Mouse (Mus musculus): Measurements from ENCODE around the gene Aamp. TPM values are rescaled to one million over a fixed set of nuclear protein-coding genes. Genes with fewer than 3 reads are reported as not detected.

Gene Aamp
- total and polyA plus RNA-seq, 2 experiments: 112 to 156 TPM

GRCm38 (mm10) chr1:74283686-74284463 is 663 bp downstream of the Aamp start:
- Histone ChIP-seq H3K27ac (replicated peaks; ENCODE audit: insufficient read depth, low read depth, low read length) (peak overlapping the region; percentile 80), H3K36me3 (ENCODE audit: control insufficient read depth, insufficient read depth, low read length) (peaks cover 6% of the 10 kb centered on the region; the same call in 1 of the 2 replicates), H3K9ac (ENCODE audit: low read depth, low read length) (peak overlapping the region; percentile 82), H3K27me3 (ENCODE audit: control insufficient read depth, insufficient read depth, low read length) (no peaks in the 10 kb centered on the region), H3K4me3 (ENCODE audit: insufficient read depth, low read depth, low read length) (peak overlapping the region; percentile 81), H3K79me2 (ENCODE audit: control insufficient read depth, insufficient read depth, low read length) (no peaks in the 10 kb centered on the region), H3K4me1 (ENCODE audit: control insufficient read depth, insufficient read depth, low read length) (peaks cover 6% of the 10 kb centered on the region)
- DNase-seq (ENCODE audit: extremely low read depth, low read depth, low spot score): peak; percentile 70
- TF ChIP-seq POLR2A (IDR thresholded peaks at IDR 0.05; ENCODE audit: extremely low read depth, insufficient read depth, low read length) (no peak), CTCF (IDR thresholded peaks at IDR 0.05; ENCODE audit: low read depth, low read length) (no peak)
- 6% methylated on average over 15 of the region's 15 CpGs for WGBS

- Histone ChIP-seq H3K36me3 (ENCODE audit: control insufficient read depth, insufficient read depth, low read length) (peaks cover 6% of the 10 kb centered on the region; the same call in 1 of the 2 replicates), H3K4me3 (ENCODE audit: insufficient read depth, low read depth, low read length) (no peak overlapping the region), H3K27me3 (ENCODE audit: control insufficient read depth, insufficient read depth, low read length) (no peaks in the 10 kb centered on the region), H3K27ac (replicated peaks; ENCODE audit: insufficient read depth, low read depth, low read length) (no peak overlapping the region), H3K9ac (ENCODE audit: low read depth, low read length) (no peak overlapping the region), H3K79me2 (ENCODE audit: control insufficient read depth, insufficient read depth, low read length) (no peaks in the 10 kb centered on the region), H3K4me1 (ENCODE audit: control insufficient read depth, insufficient read depth, low read length) (peaks cover 6% of the 10 kb centered on the region)
- WGBS: 91% methylated on average over 10 of the region's 10 CpGs
- DNase-seq (ENCODE audit: extremely low read depth, low read depth, low spot score): no peak
- no peak for TF ChIP-seq CTCF (IDR thresholded peaks at IDR 0.05; ENCODE audit: low read depth, low read length)
- no peak for TF ChIP-seq POLR2A (IDR thresholded peaks at IDR 0.05; ENCODE audit: extremely low read depth, insufficient read depth, low read length)
Measured at GRCm38 (mm10) chr1:74282896-74283625, 1.5 kb downstream of the Aamp start.

- Histone ChIP-seq H3K4me3 (ENCODE audit: insufficient read depth, low read depth, low read length) (no peak overlapping the region), H3K27me3 (ENCODE audit: control insufficient read depth, insufficient read depth, low read length) (no peaks in the 10 kb centered on the region), H3K36me3 (ENCODE audit: control insufficient read depth, insufficient read depth, low read length) (peaks cover 6% of the 10 kb centered on the region; the same call in 1 of the 2 replicates), H3K27ac (replicated peaks; ENCODE audit: insufficient read depth, low read depth, low read length) (no peak overlapping the region), H3K4me1 (ENCODE audit: control insufficient read depth, insufficient read depth, low read length) (peaks cover 6% of the 10 kb centered on the region), H3K9ac (ENCODE audit: low read depth, low read length) (no peak overlapping the region), H3K79me2 (ENCODE audit: control insufficient read depth, insufficient read depth, low read length) (no peaks in the 10 kb centered on the region)
- no peak for TF ChIP-seq POLR2A (IDR thresholded peaks at IDR 0.05; ENCODE audit: extremely low read depth, insufficient read depth, low read length)
- no peak for TF ChIP-seq CTCF (IDR thresholded peaks at IDR 0.05; ENCODE audit: low read depth, low read length)
- no peak for DNase-seq (ENCODE audit: extremely low read depth, low read depth, low spot score)
- 94% methylated on average over 8 of the region's 8 CpGs for WGBS
Measured at GRCm38 (mm10) chr1:74281886-74282285, 2.7 kb downstream of the Aamp start.

GRCm38 (mm10) chr1:74281372-74281771 is 3.2 kb downstream of the Aamp start:
- no peak for DNase-seq (ENCODE audit: extremely low read depth, low read depth, low spot score)
- Histone ChIP-seq H3K36me3 (ENCODE audit: control insufficient read depth, insufficient read depth, low read length) (peaks cover 6% of the 10 kb centered on the region; the same call in 1 of the 2 replicates), H3K79me2 (ENCODE audit: control insufficient read depth, insufficient read depth, low read length) (no peaks in the 10 kb centered on the region), H3K27ac (replicated peaks; ENCODE audit: insufficient read depth, low read depth, low read length) (no peak overlapping the region), H3K4me3 (ENCODE audit: insufficient read depth, low read depth, low read length) (no peak overlapping the region), H3K4me1 (ENCODE audit: control insufficient read depth, insufficient read depth, low read length) (peaks cover 6% of the 10 kb centered on the region), H3K9ac (ENCODE audit: low read depth, low read length) (no peak overlapping the region), H3K27me3 (ENCODE audit: control insufficient read depth, insufficient read depth, low read length) (no peaks in the 10 kb centered on the region)
- TF ChIP-seq CTCF (IDR thresholded peaks at IDR 0.05; ENCODE audit: low read depth, low read length) (no peak), POLR2A (IDR thresholded peaks at IDR 0.05; ENCODE audit: extremely low read depth, insufficient read depth, low read length) (no peak)
- WGBS: 97% methylated on average over 2 of the region's 2 CpGs

GRCm38 (mm10) chr1:74280591-74281325 is 3.8 kb downstream of the Aamp start:
- no peaks in the 10 kb centered on the region for H3K27me3 ChIP-seq (ENCODE audit: control insufficient read depth, insufficient read depth, low read length)
- H3K36me3 ChIP-seq (ENCODE audit: control insufficient read depth, insufficient read depth, low read length): peaks cover 6% of the 10 kb centered on the region; the same call in 1 of the 2 replicates
- 81% methylated on average over 14 of the region's 14 CpGs for WGBS
- no peaks in the 10 kb centered on the region for H3K79me2 ChIP-seq (ENCODE audit: control insufficient read depth, insufficient read depth, low read length)
- no peak overlapping the region for H3K9ac ChIP-seq (ENCODE audit: low read depth, low read length)
- no peak for DNase-seq (ENCODE audit: extremely low read depth, low read depth, low spot score)
- no peak overlapping the region for H3K27ac ChIP-seq (replicated peaks; ENCODE audit: insufficient read depth, low read depth, low read length)
- H3K4me1 ChIP-seq (ENCODE audit: control insufficient read depth, insufficient read depth, low read length): peaks cover 6% of the 10 kb centered on the region
- no peak for TF ChIP-seq POLR2A (IDR thresholded peaks at IDR 0.05; ENCODE audit: extremely low read depth, insufficient read depth, low read length)
- no peak for TF ChIP-seq CTCF (IDR thresholded peaks at IDR 0.05; ENCODE audit: low read depth, low read length)
- H3K4me3 ChIP-seq (ENCODE audit: insufficient read depth, low read depth, low read length): no peak overlapping the region
